Mouse (Mus musculus): ENCODE data around the gene Nell2. TPM values are rescaled to one million over a fixed set of nuclear protein-coding genes. Genes with fewer than 3 reads are reported as not detected.

The Nell2 gene
- polyA plus RNA-seq, 1 experiment from 2014 or later = 4.2 TPM

GRCm38 (mm10) chr15:95422226-95422950 lies 106.0 kb downstream of the Nell2 start:
- H3K9me3 ChIP-seq (ENCODE audit: control insufficient read depth, low read length) = no peaks in the 10 kb centered on the region
- no peak overlapping the region for H3K4me2 ChIP-seq (ENCODE audit: low read depth, severe bottlenecking)
- no peaks in the 10 kb centered on the region for H3K27me3 ChIP-seq (ENCODE audit: control insufficient read depth, insufficient read depth, low read length)
- 90% methylated on average over 15 of the region's 15 CpGs for WGBS
- ATAC-seq (ENCODE audit: insufficient number of reproducible peaks, low FRiP score, low TSS enrichment, low read depth) = no peak
- no peaks in the 10 kb centered on the region for H3K36me3 ChIP-seq (ENCODE audit: control insufficient read depth, insufficient read depth, low read length)
- no peak overlapping the region for H3K4me3 ChIP-seq (ENCODE audit: low read depth, low read length)
- H3K4me1 ChIP-seq (ENCODE audit: control insufficient read depth, insufficient read depth, low read length) = no peaks in the 10 kb centered on the region
- no peak overlapping the region for H3K9ac ChIP-seq (ENCODE audit: low read length)
- no peak overlapping the region for H3K27ac ChIP-seq (replicated peaks; ENCODE audit: low read depth, low read length)
- DNase-seq (ENCODE audit: low spot score) = no peak

DNA sequence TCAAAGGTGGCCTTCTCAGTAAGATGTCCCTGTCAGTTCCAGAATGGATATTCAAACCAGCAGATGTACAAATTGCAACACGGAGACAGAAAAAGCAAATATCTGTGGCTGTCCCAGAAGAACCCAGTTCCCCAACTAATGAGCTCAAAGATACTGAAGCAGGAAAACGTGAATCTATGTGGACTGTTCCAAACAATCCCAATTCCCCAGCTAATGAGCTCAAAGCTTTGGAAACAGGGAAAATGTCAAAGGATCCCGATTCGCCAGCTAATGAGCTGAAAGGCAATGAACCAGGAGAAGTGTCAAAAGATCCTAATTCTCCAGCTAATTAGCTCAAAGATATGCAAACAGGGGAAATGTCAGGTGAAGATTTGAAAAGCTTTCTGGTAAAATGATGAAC lies 109.7 kb downstream of the Nell2 start:
- Histone ChIP-seq H3K4me3 (ENCODE audit: low read depth, low read length) (no peak overlapping the region), H3K4me1 (ENCODE audit: control insufficient read depth, insufficient read depth, low read length) (no peaks in the 10 kb centered on the region), H3K4me2 (ENCODE audit: low read depth, severe bottlenecking) (no peak overlapping the region), H3K9me3 (ENCODE audit: control insufficient read depth, low read length) (no peaks in the 10 kb centered on the region), H3K9ac (ENCODE audit: low read length) (no peak overlapping the region), H3K27me3 (ENCODE audit: control insufficient read depth, insufficient read depth, low read length) (no peaks in the 10 kb centered on the region), H3K27ac (replicated peaks; ENCODE audit: low read depth, low read length) (no peak overlapping the region), H3K36me3 (ENCODE audit: control insufficient read depth, insufficient read depth, low read length) (no peaks in the 10 kb centered on the region)
- WGBS = 80% methylated on average over 4 of the region's 4 CpGs
- DNase-seq (ENCODE audit: low spot score) (no peak), ATAC-seq (ENCODE audit: insufficient number of reproducible peaks, low FRiP score, low TSS enrichment, low read depth) (no peak)

- WGBS = 86% methylated on average over 5 of the region's 5 CpGs
- H3K9ac ChIP-seq (ENCODE audit: low read length) = no peak overlapping the region
- DNase-seq (ENCODE audit: low spot score) = no peak
- no peaks in the 10 kb centered on the region for H3K27me3 ChIP-seq (ENCODE audit: control insufficient read depth, insufficient read depth, low read length)
- H3K4me3 ChIP-seq (ENCODE audit: low read depth, low read length) = no peak overlapping the region
- no peaks in the 10 kb centered on the region for H3K9me3 ChIP-seq (ENCODE audit: control insufficient read depth, low read length)
- no peaks in the 10 kb centered on the region for H3K4me1 ChIP-seq (ENCODE audit: control insufficient read depth, insufficient read depth, low read length)
- H3K27ac ChIP-seq (replicated peaks; ENCODE audit: low read depth, low read length) = no peak overlapping the region
- no peak overlapping the region for H3K4me2 ChIP-seq (ENCODE audit: low read depth, severe bottlenecking)
- H3K36me3 ChIP-seq (ENCODE audit: control insufficient read depth, insufficient read depth, low read length) = no peaks in the 10 kb centered on the region
- ATAC-seq (ENCODE audit: insufficient number of reproducible peaks, low FRiP score, low TSS enrichment, low read depth) = no peak
Observed at GRCm38 (mm10) chr15:95411949-95412741, 116.2 kb downstream of the Nell2 start.

DNA sequence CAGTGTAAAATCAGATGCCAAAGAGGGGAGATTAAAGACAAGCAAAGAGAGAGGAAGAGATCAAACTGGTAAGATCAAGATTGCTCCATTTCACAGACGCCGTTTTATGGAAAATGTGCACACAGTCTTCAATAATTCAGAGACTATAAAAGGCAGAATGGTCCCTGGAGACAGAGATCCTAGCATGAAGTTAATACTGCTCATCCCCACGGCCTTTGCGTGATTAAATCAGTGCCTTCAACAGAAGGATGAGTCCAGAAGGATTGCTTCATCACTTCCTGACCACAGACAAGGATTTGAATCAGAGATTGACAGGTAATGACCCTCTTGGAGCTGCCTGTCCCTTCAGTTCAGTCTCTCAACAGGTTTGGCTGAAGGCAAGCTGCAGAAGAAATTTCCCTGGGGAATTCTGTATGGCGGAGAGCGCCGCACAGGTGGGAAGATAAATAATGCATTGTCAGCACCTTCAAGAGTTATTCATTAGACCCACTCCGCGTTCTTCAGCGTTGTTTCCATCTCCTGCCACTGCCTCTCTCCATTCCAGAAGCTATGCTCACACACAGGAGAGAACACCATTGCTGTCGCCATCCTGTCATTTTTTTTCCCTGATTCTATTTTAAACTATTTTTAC lies 118.0 kb downstream of the Nell2 start:
- WGBS = 79% methylated on average over 11 of the region's 11 CpGs

DNA sequence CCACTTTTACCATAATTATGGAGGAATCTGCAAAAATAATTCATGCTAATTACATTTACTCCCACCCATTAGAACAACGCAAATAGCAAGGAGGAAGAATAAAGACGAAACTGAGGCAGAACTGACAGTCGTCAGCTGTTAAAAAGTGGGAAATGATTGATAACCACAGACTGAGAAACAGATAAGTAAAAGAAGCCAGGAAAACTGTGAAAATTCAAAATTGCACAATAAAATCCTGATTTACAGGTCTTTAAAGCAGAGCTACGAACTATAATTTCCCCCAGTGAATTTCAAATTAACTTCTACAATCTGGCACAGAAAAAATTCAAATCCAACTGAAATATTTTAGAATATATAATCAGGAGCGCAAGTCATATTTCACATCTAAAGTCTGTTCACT lies 138.0 kb downstream of the Nell2 start:
- no peak overlapping the region for H3K9ac ChIP-seq (ENCODE audit: low read length)
- no peaks in the 10 kb centered on the region for H3K36me3 ChIP-seq (ENCODE audit: control insufficient read depth, insufficient read depth, low read length)
- H3K4me1 ChIP-seq (ENCODE audit: control insufficient read depth, insufficient read depth, low read length) = no peaks in the 10 kb centered on the region
- no peak overlapping the region for H3K27ac ChIP-seq (replicated peaks; ENCODE audit: low read depth, low read length)
- no peak overlapping the region for H3K4me3 ChIP-seq (ENCODE audit: low read depth, low read length)
- H3K9me3 ChIP-seq (ENCODE audit: control insufficient read depth, low read length) = no peaks in the 10 kb centered on the region
- ATAC-seq (ENCODE audit: insufficient number of reproducible peaks, low FRiP score, low TSS enrichment, low read depth) (no peak), DNase-seq (ENCODE audit: low spot score) (no peak)
- 88% methylated on average over 5 of the region's 5 CpGs for WGBS
- H3K27me3 ChIP-seq (ENCODE audit: control insufficient read depth, insufficient read depth, low read length) = no peaks in the 10 kb centered on the region
- H3K4me2 ChIP-seq (ENCODE audit: low read depth, severe bottlenecking) = no peak overlapping the region

More for the DNA sequence above, 118.0 kb downstream of the Nell2 start:
- Histone ChIP-seq H3K9me3 (ENCODE audit: control insufficient read depth, low read length) (no peaks in the 10 kb centered on the region), H3K27ac (replicated peaks; ENCODE audit: low read depth, low read length) (no peak overlapping the region), H3K4me3 (ENCODE audit: low read depth, low read length) (no peak overlapping the region), H3K27me3 (ENCODE audit: control insufficient read depth, insufficient read depth, low read length) (no peaks in the 10 kb centered on the region), H3K9ac (ENCODE audit: low read length) (no peak overlapping the region), H3K4me2 (ENCODE audit: low read depth, severe bottlenecking) (no peak overlapping the region), H3K4me1 (ENCODE audit: control insufficient read depth, insufficient read depth, low read length) (no peaks in the 10 kb centered on the region), H3K36me3 (ENCODE audit: control insufficient read depth, insufficient read depth, low read length) (no peaks in the 10 kb centered on the region)
- ATAC-seq (ENCODE audit: insufficient number of reproducible peaks, low FRiP score, low TSS enrichment, low read depth) = no peak
- DNase-seq (ENCODE audit: low spot score) = no peak

- Histone ChIP-seq H3K4me3 (ENCODE audit: low read depth, low read length) (no peak overlapping the region), H3K9ac (ENCODE audit: low read length) (no peak overlapping the region), H3K9me3 (ENCODE audit: control insufficient read depth, low read length) (no peaks in the 10 kb centered on the region), H3K36me3 (ENCODE audit: control insufficient read depth, insufficient read depth, low read length) (no peaks in the 10 kb centered on the region), H3K4me2 (ENCODE audit: low read depth, severe bottlenecking) (no peak overlapping the region), H3K27ac (replicated peaks; ENCODE audit: low read depth, low read length) (no peak overlapping the region), H3K4me1 (ENCODE audit: control insufficient read depth, insufficient read depth, low read length) (no peaks in the 10 kb centered on the region), H3K27me3 (ENCODE audit: control insufficient read depth, insufficient read depth, low read length) (no peaks in the 10 kb centered on the region)
- ATAC-seq (ENCODE audit: insufficient number of reproducible peaks, low FRiP score, low TSS enrichment, low read depth) (no peak), DNase-seq (ENCODE audit: low spot score) (no peak)
- WGBS = 78% methylated on average over 4 of the region's 4 CpGs
Observed at GRCm38 (mm10) chr15:95388950-95389349, 139.4 kb downstream of the Nell2 start.

- 67% methylated on average over 2 of the region's 2 CpGs for WGBS
- Histone ChIP-seq H3K27ac (replicated peaks; ENCODE audit: low read depth, low read length) (no peak overlapping the region), H3K4me1 (ENCODE audit: control insufficient read depth, insufficient read depth, low read length) (no peaks in the 10 kb centered on the region), H3K4me2 (ENCODE audit: low read depth, severe bottlenecking) (no peak overlapping the region), H3K4me3 (ENCODE audit: low read depth, low read length) (no peak overlapping the region), H3K36me3 (ENCODE audit: control insufficient read depth, insufficient read depth, low read length) (no peaks in the 10 kb centered on the region), H3K27me3 (ENCODE audit: control insufficient read depth, insufficient read depth, low read length) (no peaks in the 10 kb centered on the region), H3K9ac (ENCODE audit: low read length) (no peak overlapping the region), H3K9me3 (ENCODE audit: control insufficient read depth, low read length) (no peaks in the 10 kb centered on the region)
- no peak for ATAC-seq (ENCODE audit: insufficient number of reproducible peaks, low FRiP score, low TSS enrichment, low read depth)
- no peak for DNase-seq (ENCODE audit: low spot score)
Observed at GRCm38 (mm10) chr15:95380859-95381258, 147.5 kb downstream of the Nell2 start.

DNA sequence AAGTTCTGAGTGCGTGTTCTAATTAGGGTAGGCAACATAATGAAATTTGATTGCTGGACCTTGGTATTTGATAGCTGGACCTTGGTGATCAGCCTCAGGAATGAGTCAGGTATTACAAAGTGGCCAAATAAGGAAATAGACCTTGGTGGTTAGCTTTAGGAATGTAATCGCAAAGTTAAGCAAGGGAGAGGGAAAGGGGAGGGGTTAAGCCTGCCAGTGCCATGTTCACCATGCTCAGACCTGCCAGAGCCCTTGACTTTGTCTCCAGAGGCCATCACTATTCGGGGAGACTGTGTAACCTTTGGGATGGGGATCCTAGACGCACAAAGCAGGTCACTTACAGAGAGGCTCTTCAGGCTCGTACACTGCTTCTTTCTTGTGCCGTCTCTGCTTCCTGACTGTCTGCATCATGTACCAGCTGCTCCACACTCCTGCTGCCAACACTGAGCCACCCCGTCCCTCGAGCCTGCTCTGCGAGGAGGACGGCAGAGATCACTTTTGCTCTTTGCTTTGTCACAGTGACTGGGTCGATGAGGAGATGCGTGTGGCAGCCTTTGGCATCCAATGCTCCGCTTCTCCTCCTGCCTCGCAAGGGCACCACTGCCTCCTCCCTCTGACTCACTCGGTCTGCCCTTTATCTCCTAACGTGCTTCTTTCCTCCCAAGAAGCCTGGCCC lies 157.5 kb downstream of the Nell2 start:
- H3K4me1 ChIP-seq (ENCODE audit: control insufficient read depth, insufficient read depth, low read length) = no peaks in the 10 kb centered on the region
- no peak overlapping the region for H3K4me3 ChIP-seq (ENCODE audit: low read depth, low read length)
- H3K4me2 ChIP-seq (ENCODE audit: low read depth, severe bottlenecking) = no peak overlapping the region
- H3K27ac ChIP-seq (replicated peaks; ENCODE audit: low read depth, low read length) = no peak overlapping the region
- 85% methylated on average over 16 of the region's 16 CpGs for WGBS
- no peaks in the 10 kb centered on the region for H3K27me3 ChIP-seq (ENCODE audit: control insufficient read depth, insufficient read depth, low read length)
- no peaks in the 10 kb centered on the region for H3K36me3 ChIP-seq (ENCODE audit: control insufficient read depth, insufficient read depth, low read length)
- DNase-seq (ENCODE audit: low spot score) = no peak
- no peaks in the 10 kb centered on the region for H3K9me3 ChIP-seq (ENCODE audit: control insufficient read depth, low read length)
- no peak for ATAC-seq (ENCODE audit: insufficient number of reproducible peaks, low FRiP score, low TSS enrichment, low read depth)
- H3K9ac ChIP-seq (ENCODE audit: low read length) = no peak overlapping the region

All from limb, embryonic 11.5 days (tissue).